Mouse (Mus musculus) ovary, postnatal 10 days (tissue): ENCODE data around the gene Zfp872.
"Not testable (repeated sequence)": the region's sequence is repeated elsewhere in the genome, so short reads cannot be mapped to it uniquely, and the experiment has no call there.

Experiments
- DNase-seq: peaks from one replicate; pipeline ENCODE4 v3.0.0; 2022; ENCODE audit warnings: low spot score

Gene Zfp872

GRCm38 (mm10) chr9:22188025-22188611 lies at the start of gene Zfp872:
Gene Zfp872, plus strand, starts transcription at chr9:22188090.
- peak; percentile 13 for DNase-seq

GRCm38 (mm10) chr9:22138480-22138879 lies 49.4 kb upstream of the Zfp872 start:
- no peak for DNase-seq

- DNase-seq = no peak
Measured at GRCm38 (mm10) chr9:22139746-22140145, 48.1 kb upstream of the Zfp872 start.

DNA sequence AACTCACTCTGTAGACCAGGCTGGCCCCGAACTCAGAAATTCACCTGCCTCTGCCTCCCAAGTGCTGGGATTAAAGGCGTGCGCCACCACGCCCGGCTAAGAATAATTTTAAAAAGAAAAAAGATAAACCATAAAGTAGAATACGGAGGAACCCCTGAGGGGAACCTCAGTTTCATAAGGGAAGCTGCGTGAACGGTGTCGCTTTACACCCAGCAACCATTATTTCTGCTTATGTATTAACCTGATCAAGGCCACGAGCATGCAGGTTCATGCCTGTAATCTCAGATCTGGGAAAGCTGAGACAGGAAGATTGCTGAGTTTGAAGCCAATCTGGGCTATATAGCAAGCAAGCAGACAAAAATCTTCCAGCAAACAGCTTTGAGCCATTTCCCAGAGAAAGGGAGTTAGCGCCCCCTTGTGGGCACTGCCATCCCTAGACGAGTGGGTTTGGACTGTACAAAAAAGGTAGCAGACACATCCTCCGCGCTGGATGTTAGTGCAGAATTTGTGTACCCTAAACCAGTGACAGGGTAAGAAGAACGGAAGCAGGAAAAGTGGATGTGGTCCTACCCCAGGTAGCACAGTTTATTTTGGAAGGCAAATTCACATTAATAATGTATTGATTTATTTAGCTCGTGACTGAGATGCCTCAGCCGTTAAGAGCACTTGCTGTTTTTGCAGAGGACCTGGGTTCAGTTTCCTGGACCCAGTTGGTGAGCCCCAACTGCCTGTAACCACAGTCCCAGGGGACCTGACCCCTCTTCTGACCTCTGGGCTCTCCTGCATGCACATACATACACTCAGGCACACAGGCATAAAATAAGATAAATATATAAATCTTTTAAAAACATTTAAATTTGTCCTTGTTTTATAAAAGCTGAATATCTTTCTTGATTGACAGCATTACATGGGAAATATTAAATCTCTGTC lies 44.5 kb upstream of the Zfp872 start:
- DNase-seq = peak; percentile 75

- DNase-seq = no peak
Measured at GRCm38 (mm10) chr9:22144304-22144965, 43.5 kb upstream of the Zfp872 start.

- DNase-seq = no peak
Measured at GRCm38 (mm10) chr9:22149426-22150248, 38.3 kb upstream of the Zfp872 start.

DNA sequence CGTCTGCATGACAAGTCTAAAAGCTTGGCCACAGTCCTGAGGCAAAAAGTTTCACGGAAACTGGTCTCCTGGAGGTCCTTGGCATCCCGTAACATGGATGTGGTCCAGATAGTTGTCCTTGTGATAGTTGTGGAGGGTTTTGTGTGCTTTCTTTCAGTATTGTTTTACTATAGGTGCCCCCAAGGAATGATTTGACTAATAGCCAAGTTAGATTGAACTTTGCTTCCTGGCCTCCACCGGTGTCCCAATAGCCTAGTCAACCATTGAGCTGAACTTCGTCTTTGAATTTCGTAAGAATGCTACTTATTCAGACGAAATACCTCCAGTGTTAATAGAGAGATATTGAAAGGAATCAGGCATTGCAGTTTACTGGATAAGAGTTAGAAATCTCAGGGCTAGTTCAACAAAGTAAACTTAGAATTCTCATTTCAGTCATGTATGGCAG lies 37.6 kb upstream of the Zfp872 start:
- not testable (repeated sequence) for DNase-seq

DNA sequence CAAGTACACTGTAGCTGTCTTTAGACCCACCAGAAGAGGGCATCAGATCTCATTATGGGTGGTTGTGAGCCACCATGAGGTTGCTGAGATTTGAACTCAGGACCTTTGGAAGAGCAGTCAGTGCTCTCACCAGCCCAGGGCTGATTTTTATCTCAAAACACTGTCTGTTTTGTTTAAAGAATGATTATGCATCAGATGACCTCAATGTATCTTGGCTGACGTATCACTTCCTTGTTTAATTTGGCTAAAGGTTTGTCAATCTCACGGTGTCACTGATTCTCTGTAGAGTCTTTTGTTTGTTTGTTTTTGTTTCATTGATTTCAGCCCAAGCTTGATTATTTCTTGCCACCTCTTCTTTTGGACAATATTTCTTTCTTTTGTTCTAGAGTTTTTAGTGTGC lies 36.9 kb upstream of the Zfp872 start:
- DNase-seq = no peak

- no peak for DNase-seq
Measured at GRCm38 (mm10) chr9:22153810-22154209, 34.1 kb upstream of the Zfp872 start.

- no peak for DNase-seq
Measured at GRCm38 (mm10) chr9:22155614-22156013, 32.3 kb upstream of the Zfp872 start.

- DNase-seq = peak; percentile 98
Measured at GRCm38 (mm10) chr9:22156497-22157245, 31.2 kb upstream of the Zfp872 start, which contains the start of gene Pigyl. Gene Pigyl, plus strand, starts transcription at chr9:22156846.

GRCm38 (mm10) chr9:22157516-22158265 lies 30.2 kb upstream of the Zfp872 start:
- no peak for DNase-seq

DNA sequence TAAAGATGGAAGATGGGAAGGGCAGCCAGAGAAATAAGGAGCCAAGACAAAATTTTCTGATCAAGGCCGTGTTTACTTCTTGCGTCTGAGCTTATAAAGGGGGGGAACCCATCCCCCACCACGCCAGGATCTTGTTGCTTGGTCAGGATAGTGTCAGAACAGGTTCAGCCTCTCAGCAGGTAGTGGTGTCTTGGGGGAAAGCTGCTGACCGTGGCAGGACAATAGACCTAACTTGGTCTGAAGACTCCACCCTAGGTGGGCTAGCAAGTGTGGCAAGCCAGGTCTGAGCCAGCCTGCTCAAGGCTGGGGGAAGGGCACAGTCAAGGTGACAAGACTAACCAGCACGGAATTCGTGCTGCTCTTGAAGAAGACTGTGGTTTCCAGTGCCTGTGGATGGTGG lies 26.6 kb upstream of the Zfp872 start:
- DNase-seq = no peak

DNA sequence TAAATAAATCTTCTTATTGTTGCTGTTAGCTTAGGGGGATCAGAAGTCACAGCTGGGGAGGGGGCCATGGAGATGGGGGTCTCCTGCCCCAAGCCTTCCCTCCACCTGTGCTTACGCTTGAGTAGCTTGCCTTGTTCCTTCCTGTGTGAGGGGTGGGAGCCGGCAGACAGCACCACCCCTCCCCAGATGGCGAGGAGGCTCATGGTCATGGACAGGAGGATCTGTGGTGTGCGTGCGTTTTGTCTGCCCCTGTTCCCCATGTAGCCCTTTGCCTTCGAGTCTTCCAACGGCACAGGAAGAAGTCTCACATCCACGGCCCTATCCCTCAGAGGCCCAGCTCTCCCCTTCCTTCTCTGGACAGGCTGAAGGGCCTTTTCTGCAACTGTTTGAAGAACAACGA lies 25.6 kb upstream of the Zfp872 start:
- DNase-seq = no peak

DNA sequence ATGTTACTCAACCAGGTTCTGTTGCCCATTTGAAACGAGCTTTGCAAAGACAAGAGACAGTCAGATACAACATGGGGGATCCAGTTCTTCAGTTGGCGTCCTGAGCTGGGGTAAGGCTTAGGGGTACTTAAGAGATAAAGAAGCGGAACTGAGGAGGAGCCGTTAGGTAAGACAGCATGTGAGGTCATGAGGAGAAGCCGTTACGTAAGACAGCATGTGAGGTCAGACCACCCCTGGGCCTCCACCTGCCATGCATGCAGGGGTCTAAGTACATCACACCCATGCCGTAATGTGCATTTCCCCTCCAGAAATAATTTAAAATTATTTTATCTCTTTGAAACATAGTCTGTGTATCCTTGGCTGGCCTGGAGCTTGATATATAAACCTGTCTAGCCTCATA lies 25.0 kb upstream of the Zfp872 start:
- no peak for DNase-seq

GRCm38 (mm10) chr9:22164711-22165668 lies 22.9 kb upstream of the Zfp872 start:
- no peak for DNase-seq

DNA sequence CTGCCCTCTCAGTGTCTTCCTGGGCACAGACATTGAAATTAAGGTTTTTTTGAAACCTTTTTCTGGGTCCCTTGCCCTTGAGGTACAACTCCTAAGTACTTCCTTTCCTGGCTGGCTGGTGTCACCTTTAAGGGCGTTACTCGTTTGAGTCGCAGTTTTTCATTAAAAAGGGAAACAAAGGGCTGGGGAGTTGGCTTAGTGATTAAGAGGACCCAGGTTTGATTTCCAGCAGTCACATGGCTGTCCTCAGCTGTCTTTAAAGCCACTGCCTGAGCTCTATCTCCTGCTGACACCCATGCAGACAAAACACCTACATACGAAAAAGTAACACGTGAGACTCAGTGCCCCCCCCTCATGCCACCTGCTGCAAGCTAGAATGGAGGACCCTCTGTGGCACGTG lies 21.9 kb upstream of the Zfp872 start:
- no peak for DNase-seq

GRCm38 (mm10) chr9:22166686-22167085 lies 21.2 kb upstream of the Zfp872 start:
- no peak for DNase-seq

- DNase-seq = no peak
Measured at GRCm38 (mm10) chr9:22167751-22168150, 20.1 kb upstream of the Zfp872 start.
